Mouse (Mus musculus): ENCODE measurements at regions not wholly inside any gene's neighbourhood (a gene's known extent, or its start where the extent isn't known, plus 50 kb on each side); places are given as distances from the start of the nearest gene placed in this dataset.
A peak's percentile ranks its signal among the peaks of the same experiment; 100 is the strongest.

GRCm38 (mm10) chr12:51111811-51112210 is 236.1 kb upstream of the G2e3 start:
- ATAC-seq = no peak
- 43% methylated on average over 4 of the region's 4 CpGs for WGBS

GRCm38 (mm10) chr12:51108044-51108443 is 239.8 kb upstream of the G2e3 start:
- no peak for ATAC-seq
- Histone ChIP-seq H3K4me2 (replicated peaks) (no peak overlapping the region), H3K9ac (no peak overlapping the region), H3K4me1 (replicated peaks) (no peaks in the 10 kb centered on the region), H3K36me3 (no peaks in the 10 kb centered on the region), H3K9me3 (no peaks in the 10 kb centered on the region), H3K4me3 (replicated peaks) (no peak overlapping the region), H3K27me3 (replicated peaks) (no peaks in the 10 kb centered on the region), H3K27ac (no peak overlapping the region)
- 72% methylated on average over 5 of the region's 5 CpGs for WGBS

More at GRCm38 (mm10) chr12:51111811-51112210, 236.1 kb upstream of the G2e3 start:
- H3K27ac ChIP-seq = no peak overlapping the region
- H3K4me2 ChIP-seq (replicated peaks) = no peak overlapping the region
- H3K9ac ChIP-seq = no peak overlapping the region
- no peaks in the 10 kb centered on the region for H3K9me3 ChIP-seq
- no peaks in the 10 kb centered on the region for H3K4me1 ChIP-seq (replicated peaks)
- no peak overlapping the region for H3K4me3 ChIP-seq (replicated peaks)
- no peaks in the 10 kb centered on the region for H3K27me3 ChIP-seq (replicated peaks)
- H3K36me3 ChIP-seq = no peaks in the 10 kb centered on the region

- Histone ChIP-seq H3K4me1 (replicated peaks) (no peaks in the 10 kb centered on the region), H3K4me3 (replicated peaks) (no peak overlapping the region), H3K27me3 (replicated peaks) (no peaks in the 10 kb centered on the region), H3K4me2 (replicated peaks) (no peak overlapping the region), H3K36me3 (no peaks in the 10 kb centered on the region), H3K9ac (no peak overlapping the region), H3K9me3 (no peaks in the 10 kb centered on the region), H3K27ac (no peak overlapping the region)
- WGBS = 75% methylated on average over 4 of the region's 4 CpGs
- ATAC-seq = no peak
These were observed 244.3 kb upstream of the G2e3 start for GRCm38 (mm10) chr12:51103541-51104042.

GRCm38 (mm10) chr12:51101636-51102035 is 246.2 kb upstream of the G2e3 start:
- Histone ChIP-seq H3K9me3 (no peaks in the 10 kb centered on the region), H3K36me3 (no peaks in the 10 kb centered on the region), H3K9ac (no peak overlapping the region), H3K27me3 (replicated peaks) (no peaks in the 10 kb centered on the region), H3K4me2 (replicated peaks) (no peak overlapping the region), H3K4me1 (replicated peaks) (no peaks in the 10 kb centered on the region), H3K4me3 (replicated peaks) (no peak overlapping the region), H3K27ac (no peak overlapping the region)
- ATAC-seq = no peak
- WGBS = 77% methylated on average over 6 of the region's 6 CpGs

GRCm38 (mm10) chr12:51100868-51101267 is 247.0 kb upstream of the G2e3 start:
- no peak overlapping the region for H3K4me2 ChIP-seq (replicated peaks)
- H3K27me3 ChIP-seq (replicated peaks) = no peaks in the 10 kb centered on the region
- 67% methylated on average over 5 of the region's 5 CpGs for WGBS
- no peaks in the 10 kb centered on the region for H3K36me3 ChIP-seq
- no peak overlapping the region for H3K9ac ChIP-seq
- H3K27ac ChIP-seq = no peak overlapping the region
- no peaks in the 10 kb centered on the region for H3K9me3 ChIP-seq
- peak; percentile 49 for ATAC-seq
- H3K4me3 ChIP-seq (replicated peaks) = no peak overlapping the region
- no peaks in the 10 kb centered on the region for H3K4me1 ChIP-seq (replicated peaks)

- Histone ChIP-seq H3K27me3 (replicated peaks) (no peaks in the 10 kb centered on the region), H3K9ac (no peak overlapping the region), H3K4me1 (replicated peaks) (no peaks in the 10 kb centered on the region), H3K9me3 (no peaks in the 10 kb centered on the region), H3K27ac (no peak overlapping the region), H3K4me3 (replicated peaks) (no peak overlapping the region), H3K36me3 (no peaks in the 10 kb centered on the region), H3K4me2 (replicated peaks) (no peak overlapping the region)
- 66% methylated on average over 4 of the region's 4 CpGs for WGBS
- ATAC-seq = no peak
These were observed 251.9 kb upstream of the G2e3 start for GRCm38 (mm10) chr12:51095974-51096373.

- WGBS = 78% methylated on average over 7 of the region's 7 CpGs
- Histone ChIP-seq H3K4me3 (replicated peaks) (no peak overlapping the region), H3K27me3 (replicated peaks) (no peaks in the 10 kb centered on the region), H3K4me2 (replicated peaks) (no peak overlapping the region), H3K9me3 (no peaks in the 10 kb centered on the region), H3K4me1 (replicated peaks) (no peaks in the 10 kb centered on the region), H3K9ac (no peak overlapping the region), H3K36me3 (no peaks in the 10 kb centered on the region), H3K27ac (no peak overlapping the region)
- no peak for ATAC-seq
These were observed 258.5 kb upstream of the G2e3 start for GRCm38 (mm10) chr12:51089324-51089723.

- no peaks in the 10 kb centered on the region for H3K36me3 ChIP-seq
- H3K4me2 ChIP-seq (replicated peaks) = no peak overlapping the region
- H3K9ac ChIP-seq = no peak overlapping the region
- H3K27me3 ChIP-seq (replicated peaks) = no peaks in the 10 kb centered on the region
- 45% methylated on average over 8 of the region's 8 CpGs for WGBS
- no peaks in the 10 kb centered on the region for H3K9me3 ChIP-seq
- no peaks in the 10 kb centered on the region for H3K4me1 ChIP-seq (replicated peaks)
- no peak for ATAC-seq
- H3K27ac ChIP-seq = no peak overlapping the region
- no peak overlapping the region for H3K4me3 ChIP-seq (replicated peaks)
These were observed 266.1 kb upstream of the G2e3 start for GRCm38 (mm10) chr12:51081809-51082208.

GRCm38 (mm10) chr12:51073503-51073902 is 274.4 kb upstream of the G2e3 start:
- Histone ChIP-seq H3K36me3 (no peaks in the 10 kb centered on the region), H3K9ac (no peak overlapping the region), H3K27me3 (replicated peaks) (no peaks in the 10 kb centered on the region), H3K27ac (no peak overlapping the region), H3K4me3 (replicated peaks) (no peak overlapping the region), H3K4me1 (replicated peaks) (no peaks in the 10 kb centered on the region), H3K4me2 (replicated peaks) (no peak overlapping the region), H3K9me3 (no peaks in the 10 kb centered on the region)
- no peak for ATAC-seq
- 62% methylated on average over 1 of the region's 1 CpGs for WGBS

GRCm38 (mm10) chr12:51060931-51061330 is 286.9 kb upstream of the G2e3 start:
- Histone ChIP-seq H3K27me3 (replicated peaks) (no peaks in the 10 kb centered on the region), H3K27ac (no peak overlapping the region), H3K4me2 (replicated peaks) (no peak overlapping the region), H3K4me1 (replicated peaks) (no peaks in the 10 kb centered on the region), H3K36me3 (no peaks in the 10 kb centered on the region), H3K4me3 (replicated peaks) (no peak overlapping the region), H3K9me3 (no peaks in the 10 kb centered on the region), H3K9ac (no peak overlapping the region)
- no peak for ATAC-seq
- WGBS = 90% methylated on average over 3 of the region's 3 CpGs

- no peaks in the 10 kb centered on the region for H3K27me3 ChIP-seq (replicated peaks)
- WGBS = 22% methylated on average over 12 of the region's 12 CpGs
- H3K4me1 ChIP-seq (replicated peaks) = no peaks in the 10 kb centered on the region
- no peak for ATAC-seq
- no peak overlapping the region for H3K27ac ChIP-seq
- H3K4me2 ChIP-seq (replicated peaks) = peak overlapping the region; percentile 34
- H3K9me3 ChIP-seq = no peaks in the 10 kb centered on the region
- no peak overlapping the region for H3K9ac ChIP-seq
- no peak overlapping the region for H3K4me3 ChIP-seq (replicated peaks)
- no peaks in the 10 kb centered on the region for H3K36me3 ChIP-seq
These were observed 289.3 kb upstream of the G2e3 start for GRCm38 (mm10) chr12:51058569-51058968.

GRCm38 (mm10) chr12:51058104-51058503 is 289.8 kb upstream of the G2e3 start:
- H3K27me3 ChIP-seq (replicated peaks) = no peaks in the 10 kb centered on the region
- WGBS = 61% methylated on average over 10 of the region's 10 CpGs
- ATAC-seq = no peak

GRCm38 (mm10) chr12:51047116-51047515 is 300.7 kb upstream of the G2e3 start:
- ATAC-seq = no peak

More at GRCm38 (mm10) chr12:51058104-51058503, 289.8 kb upstream of the G2e3 start:
- Histone ChIP-seq H3K9me3 (no peaks in the 10 kb centered on the region), H3K4me3 (replicated peaks) (no peak overlapping the region), H3K4me2 (replicated peaks) (no peak overlapping the region), H3K4me1 (replicated peaks) (no peaks in the 10 kb centered on the region), H3K9ac (no peak overlapping the region), H3K36me3 (no peaks in the 10 kb centered on the region), H3K27ac (no peak overlapping the region)

More at GRCm38 (mm10) chr12:51047116-51047515, 300.7 kb upstream of the G2e3 start:
- Histone ChIP-seq H3K27ac (no peak overlapping the region), H3K4me1 (replicated peaks) (peaks cover 6% of the 10 kb centered on the region; the same call in 1 of the 2 replicates), H3K9me3 (no peaks in the 10 kb centered on the region), H3K27me3 (replicated peaks) (no peaks in the 10 kb centered on the region), H3K36me3 (no peaks in the 10 kb centered on the region), H3K9ac (no peak overlapping the region), H3K4me2 (replicated peaks) (no peak overlapping the region), H3K4me3 (replicated peaks) (no peak overlapping the region)
- 70% methylated on average over 7 of the region's 7 CpGs for WGBS

All from intestine, embryonic 15.5 days (tissue).